Mouse (Mus musculus) cerebellum, adult 2 months (tissue): ENCODE data around the gene Gm42957.
"Not testable (repeated sequence)": the region's sequence is repeated elsewhere in the genome, so short reads cannot be mapped to it uniquely, and the experiment has no call there.

ENCODE experiments used
- CTCF ChIP-seq: fragments of 200-500 bp; IDR thresholded peaks from 2 replicates; pipeline ENCODE4 v1.5.1; 2011; ENCODE audit warnings: low read depth, mild to moderate bottlenecking, control low read depth, low read length, moderate library complexity, borderline replicate concordance; ENCODE audit not compliant: insufficient read depth
- POLR2A ChIP-seq: fragments of 200-500 bp; IDR thresholded peaks from 2 replicates; pipeline ENCODE4 v1.6.1; 2011; ENCODE audit warnings: low read length, control low read depth, borderline replicate concordance; ENCODE audit not compliant: insufficient read depth

DNA sequence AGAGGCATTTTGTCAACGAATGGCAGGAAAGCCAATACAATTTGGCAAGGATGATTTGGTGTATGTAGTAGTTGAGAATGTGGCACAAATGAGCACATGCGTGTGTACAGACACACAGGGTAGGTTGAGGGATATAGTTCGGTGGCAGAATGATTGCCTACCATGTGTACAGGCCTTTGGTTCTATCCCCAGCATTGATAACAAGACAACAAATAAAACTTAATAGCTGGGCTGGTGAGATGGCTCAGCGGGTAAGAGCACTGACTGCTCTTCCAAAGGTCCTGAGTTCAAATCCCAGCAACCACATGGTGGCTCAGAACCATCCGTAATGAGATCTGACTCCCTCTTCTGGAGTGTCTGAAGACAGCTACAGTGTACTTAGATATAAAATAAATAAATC, 50.8 kb downstream of the Gm42957 start:
- not testable (repeated sequence) for TF ChIP-seq CTCF, POLR2A
